Mouse (Mus musculus): ENCODE results near the gene Mthfr. TPM values are rescaled to one million over a fixed set of nuclear protein-coding genes. Genes with fewer than 3 reads are reported as not detected.
A peak's percentile ranks its signal among the peaks of the same experiment; 100 is the strongest.

Mthfr gene
- total and polyA plus RNA-seq, 3 experiments = 15.3 to 17.0 (median 16.3) TPM

DNA sequence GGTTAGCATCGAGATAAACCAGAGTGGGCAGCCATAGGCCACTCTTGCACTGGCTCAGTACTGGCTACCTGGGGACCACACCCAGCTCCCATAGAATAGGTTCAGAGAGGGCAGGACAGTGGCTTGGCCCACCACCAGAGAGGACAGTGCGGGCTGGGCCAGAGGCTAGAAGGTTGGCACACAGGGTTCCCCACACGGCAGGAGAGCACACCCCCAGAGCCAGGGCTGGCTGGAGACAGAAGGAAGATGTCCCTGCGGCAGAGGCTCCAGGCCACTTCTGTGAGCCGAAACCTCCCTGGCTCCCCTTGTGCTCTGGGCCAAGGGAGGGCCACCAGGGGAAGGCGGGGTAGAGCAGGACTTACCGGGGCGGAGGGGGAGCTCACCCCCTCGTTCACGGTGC is 42.3 kb downstream of the Mthfr start:
- DNase-seq (ENCODE audit: extremely low read depth) = no peak
- H3K9me3 ChIP-seq (replicated peaks; ENCODE audit: low read length) = no peaks in the 10 kb centered on the region
- no peaks in the 10 kb centered on the region for H3K79me2 ChIP-seq (replicated peaks; ENCODE audit: control insufficient read depth, extremely low read depth, insufficient read depth, poor library complexity, severe bottlenecking)
- dilution Hi-C loops (cut with MboI; ENCODE audit: extremely low pct_ligation_motif_present, extremely low pct_unique_long_range_greater_than_20kb, low sequenced_read_pairs) (no loop called here), in situ Hi-C loops (cut with MboI; ENCODE audit: low pct_ligation_motif_present, low pct_unique_long_range_greater_than_20kb, low sequenced_read_pairs) (no loop called here)
- no peak overlapping the region for H3K4me2 ChIP-seq (ENCODE audit: insufficient read depth, low read depth, poor library complexity, severe bottlenecking)
- TF ChIP-seq ZKSCAN1 (IDR thresholded peaks at IDR 0.05; ENCODE audit: borderline replicate concordance, low read depth, low read length) = no peak
- TF ChIP-seq NRF1 (IDR thresholded peaks at IDR 0.05; ENCODE audit: low read depth, low read length) = no peak
- no peak for TF ChIP-seq HCFC1 (IDR thresholded peaks at IDR 0.05; ENCODE audit: low read depth, low read length)
- no peak for TF ChIP-seq SMC3 (IDR thresholded peaks at IDR 0.05; ENCODE audit: low read depth, low read length)
- TF ChIP-seq ZMIZ1 (IDR thresholded peaks at IDR 0.05; ENCODE audit: low read depth, low read length) = no peak
- no peak for TF ChIP-seq TBP (conservative IDR thresholded peaks at IDR 0.05; ENCODE audit: low read depth, low read length)
- no peak for TF ChIP-seq JUN (IDR thresholded peaks at IDR 0.05; ENCODE audit: insufficient read depth, low read depth, low read length)
- no peak for TF ChIP-seq MEF2A (IDR thresholded peaks at IDR 0.05; ENCODE audit: borderline replicate concordance, low read depth, low read length)
- no peak for TF ChIP-seq MXI1 (IDR thresholded peaks at IDR 0.05; ENCODE audit: low read depth, low read length)
- no peaks in the 10 kb centered on the region for H3K4me1 ChIP-seq (ENCODE audit: control insufficient read depth in 1 of 2, insufficient read depth in 2 of 2)
- no peaks in the 10 kb centered on the region for H3K27me3 ChIP-seq (replicated peaks)
- H3K27ac ChIP-seq (ENCODE audit: insufficient read depth, low read depth) = no peak overlapping the region
- H3K9ac ChIP-seq (ENCODE audit: insufficient read depth, low read depth) = no peak overlapping the region
- no peak overlapping the region for H3K4me3 ChIP-seq (replicated peaks in 1 of 3; ENCODE audit: low read depth in 2 of 3, low read length in 2 of 3, poor library complexity in 1 of 3)
- H3K36me3 ChIP-seq (replicated peaks in 1 of 2; ENCODE audit: control insufficient read depth in 1 of 2, insufficient read depth in 1 of 2, low read length in 1 of 2) = peaks cover 28 to 42% of the 10 kb centered on the region in 2 experiments

GRCm38 (mm10) chr4:148082257-148083044 is 43.6 kb downstream of the Mthfr start:
- in situ Hi-C loops (cut with MboI; ENCODE audit: low pct_ligation_motif_present, low pct_unique_long_range_greater_than_20kb, low sequenced_read_pairs) = no loop called here
- no peak for TF ChIP-seq NRF1 (IDR thresholded peaks at IDR 0.05; ENCODE audit: low read depth, low read length)
- TF ChIP-seq KAT2A (IDR thresholded peaks at IDR 0.05; ENCODE audit: insufficient replicate concordance, low read length) = no peak
- no peak for TF ChIP-seq CHD2 (IDR thresholded peaks at IDR 0.05; ENCODE audit: low read length)
- peak; percentile 48 for TF ChIP-seq RAD21 (IDR thresholded peaks at IDR 0.05; ENCODE audit: low read depth, low read length)
- peak; percentile 11; the same call in 1 of the 2 replicates for TF ChIP-seq TCF12 (IDR thresholded peaks at IDR 0.05; ENCODE audit: low read depth, low read length)
- peak; percentile 69 for TF ChIP-seq USF2 (conservative IDR thresholded peaks at IDR 0.05; ENCODE audit: low read depth, low read length)
- TF ChIP-seq POLR2AphosphoS2 (IDR thresholded peaks at IDR 0.05; ENCODE audit: low read depth, low read length) = no peak
- TF ChIP-seq BHLHE40 (IDR thresholded peaks at IDR 0.05; ENCODE audit: low read depth, low read length) = peak; percentile 32; the same call in 1 of the 2 replicates
- TF ChIP-seq CTCF (conservative IDR thresholded peaks at IDR 0.05 in 1 of 2, IDR thresholded peaks at IDR 0.05 in 1 of 2; ENCODE audit: low read depth in 2 of 2, low read length in 2 of 2) = peak; percentile 70 to 80
- TF ChIP-seq USF1 (IDR thresholded peaks at IDR 0.05; ENCODE audit: low read depth, low read length) = peak; percentile 74
- TF ChIP-seq SMC3 (IDR thresholded peaks at IDR 0.05; ENCODE audit: low read depth, low read length) = peak; percentile 54
- TF ChIP-seq MAX (IDR thresholded peaks at IDR 0.05; ENCODE audit: low read length) = peak; percentile 39; the same call in 1 of the 2 replicates
- peaks cover 3 to 5% of the 10 kb centered on the region in 2 experiments; a peak in 3 of 4 replicates for H3K4me1 ChIP-seq (ENCODE audit: control insufficient read depth in 1 of 2, insufficient read depth in 2 of 2)
- H3K79me2 ChIP-seq (replicated peaks; ENCODE audit: control insufficient read depth, extremely low read depth, insufficient read depth, poor library complexity, severe bottlenecking) = no peaks in the 10 kb centered on the region
- peaks cover 28 to 42% of the 10 kb centered on the region in 2 experiments for H3K36me3 ChIP-seq (replicated peaks in 1 of 2; ENCODE audit: control insufficient read depth in 1 of 2, insufficient read depth in 1 of 2, low read length in 1 of 2)
- H3K27me3 ChIP-seq (replicated peaks) = no peaks in the 10 kb centered on the region
- dilution Hi-C loops (cut with MboI; ENCODE audit: extremely low pct_ligation_motif_present, extremely low pct_unique_long_range_greater_than_20kb, low sequenced_read_pairs) = no loop called here
- no peak overlapping the region for H3K4me2 ChIP-seq (ENCODE audit: insufficient read depth, low read depth, poor library complexity, severe bottlenecking)
- H3K4me3 ChIP-seq (replicated peaks in 1 of 3; ENCODE audit: low read depth in 2 of 3, low read length in 2 of 3, poor library complexity in 1 of 3) = no peak overlapping the region
- no peak overlapping the region for H3K9ac ChIP-seq (ENCODE audit: insufficient read depth, low read depth)
- DNase-seq (ENCODE audit: extremely low read depth) = peak; percentile 64
- H3K9me3 ChIP-seq (replicated peaks; ENCODE audit: low read length) = no peaks in the 10 kb centered on the region
- no peak overlapping the region for H3K27ac ChIP-seq (ENCODE audit: insufficient read depth, low read depth)

Data from CH12.LX (cell line).